Mouse (Mus musculus): Measurements from ENCODE around the gene Mier1. TPM values are rescaled to one million over a fixed set of nuclear protein-coding genes. Genes with fewer than 3 reads are reported as not detected.

Gene Mier1
- 37.9 and 52.6 TPM in 2 replicates for total RNA-seq (2012; rRNA removed)

DNA sequence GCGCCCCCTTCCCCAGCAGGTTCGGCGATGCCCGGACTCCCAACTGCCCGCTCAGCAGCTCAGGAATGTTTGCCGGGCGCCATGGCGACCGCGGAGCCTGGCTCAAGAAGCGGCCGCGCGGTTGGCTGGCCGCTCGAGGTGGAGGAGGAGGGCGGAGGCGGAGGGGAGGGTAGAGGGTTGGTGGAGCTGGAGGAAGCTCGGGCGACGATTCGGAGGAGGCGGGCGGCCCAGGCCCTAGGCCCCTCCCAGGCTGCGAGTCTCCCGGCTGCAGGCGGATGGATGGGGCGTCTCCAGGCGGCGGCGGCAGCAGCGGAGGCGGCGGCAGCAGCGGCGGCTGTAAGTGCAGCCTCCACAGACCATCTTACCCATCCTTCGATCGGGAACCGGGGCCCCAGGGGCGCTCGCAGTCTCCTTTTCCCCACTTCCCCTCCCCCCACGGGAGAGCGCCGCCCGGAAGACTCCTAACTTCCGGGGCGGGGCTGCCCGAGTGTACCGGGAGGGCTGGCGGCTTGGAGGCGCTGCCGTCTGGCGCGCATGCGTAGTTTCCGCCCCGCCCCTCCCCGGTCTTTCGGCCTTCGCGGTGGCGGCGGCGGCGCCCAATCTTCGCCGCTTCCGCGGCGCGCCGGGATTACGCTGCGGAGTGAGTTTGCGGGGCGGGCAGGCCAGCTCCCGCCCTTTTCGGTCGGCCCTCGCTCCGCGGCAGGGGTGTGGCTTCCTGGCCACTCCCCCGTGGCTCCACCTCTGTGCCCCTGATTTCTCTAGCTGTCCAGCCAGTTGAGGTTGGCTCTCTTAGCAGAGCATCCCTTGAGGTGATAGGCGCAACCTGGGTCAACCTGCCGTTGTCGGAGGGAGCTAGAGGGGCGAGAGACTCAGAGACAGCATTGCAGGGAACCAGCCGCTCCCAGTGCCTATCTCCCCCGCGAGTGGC, at the start of gene Mier1, which contains the start of gene Wdr78:
TSS of gene Mier1 (plus strand) at position 207 of the 928 bp plus-strand sequence.
TSS of gene Wdr78 (minus strand) at position 372 of the 928 bp plus-strand sequence.
- Histone ChIP-seq H3K4me3 (ENCODE audit: insufficient read depth in 1 of 2, low read depth in 1 of 2, low read length in 2 of 2, poor library complexity in 1 of 2, severe bottlenecking in 1 of 2) (peak within 1 kb of the TSS; percentile 89 to 91), H3K9me3 (ENCODE audit: control insufficient read depth, insufficient read depth, low read depth, low read length) (no peaks in the 10 kb centered on the region), H3K27ac (ENCODE audit: insufficient read depth, low read depth, low read length, poor library complexity, severe bottlenecking) (peak within 1 kb of the TSS; percentile 98), H3K9ac (ENCODE audit: insufficient read depth, low read depth, low read length, poor library complexity, severe bottlenecking) (peak within 1 kb of the TSS; percentile 93), H3K4me1 (ENCODE audit: control insufficient read depth in 2 of 2, insufficient read depth in 2 of 2, low read length in 2 of 2, poor library complexity in 1 of 2) (peaks cover 2 to 5% of the 10 kb centered on the region in 2 experiments; a peak in 2 of 4 replicates), H3K36me3 (ENCODE audit: control insufficient read depth, insufficient read depth, low read length, poor library complexity, severe bottlenecking) (no peaks in the 10 kb centered on the region)
- TF ChIP-seq MAFK (IDR thresholded peaks at IDR 0.05; ENCODE audit: insufficient read depth, low read depth, low read length) (peak; percentile 37; the same call in 1 of the 2 replicates), HCFC1 (IDR thresholded peaks at IDR 0.05; ENCODE audit: borderline replicate concordance, insufficient read depth, low read length) (peak; percentile 31; the same call in 1 of the 2 replicates), ZNF384 (IDR thresholded peaks at IDR 0.05; ENCODE audit: low read depth, low read length) (no peak)
- DNase-seq (ENCODE audit: low read depth, low spot score) = peak; percentile 92
- in situ Hi-C loops (cut with MboI; ENCODE audit: low sequenced_read_pairs in 2 of 2, unreplicated experiment in 2 of 2) = no loop called here

DNA sequence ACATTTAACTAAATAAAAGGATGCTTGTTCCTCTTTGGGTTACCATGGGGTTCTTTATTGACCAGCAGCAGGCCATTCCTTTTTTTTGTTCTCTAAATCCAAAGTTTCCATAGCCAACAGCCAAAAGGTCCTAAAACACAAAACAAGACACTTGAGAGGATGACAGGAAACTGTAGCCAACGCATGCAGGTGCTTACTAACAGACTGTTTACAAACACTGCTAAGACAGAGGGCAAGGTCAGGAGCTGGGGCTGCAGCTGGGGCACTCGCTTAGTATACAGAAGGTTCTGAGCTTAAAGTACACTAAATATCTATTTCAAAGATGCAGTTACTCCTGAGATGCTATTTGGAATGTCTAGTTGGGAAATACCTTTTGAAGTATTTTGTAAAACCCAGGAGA, 49.8 kb upstream of the Mier1 start:
- no peak for DNase-seq (ENCODE audit: low read depth, low spot score)
- H3K4me3 ChIP-seq (ENCODE audit: insufficient read depth in 1 of 2, low read depth in 1 of 2, low read length in 2 of 2, poor library complexity in 1 of 2, severe bottlenecking in 1 of 2) = no peak overlapping the region

DNA sequence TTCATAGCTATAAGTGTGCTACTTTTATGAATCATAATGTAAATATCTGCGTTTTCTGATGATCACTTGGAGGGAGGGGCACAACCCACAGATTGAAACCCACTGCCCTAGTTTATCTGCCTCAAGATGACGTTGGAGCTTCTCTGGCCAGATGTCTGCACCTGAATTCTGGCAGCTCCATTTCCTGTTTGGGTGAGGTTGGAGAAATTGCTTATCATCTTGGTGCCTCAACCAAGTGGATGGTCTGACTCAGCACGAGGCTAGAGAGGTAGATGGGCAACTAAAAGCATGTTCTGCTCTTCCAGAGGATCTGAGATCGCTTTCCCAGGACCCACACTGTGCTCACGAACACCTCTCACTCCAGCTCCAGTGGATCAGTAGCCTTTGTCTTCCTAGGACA, 49.2 kb upstream of the Mier1 start:
- H3K36me3 ChIP-seq (ENCODE audit: control insufficient read depth, insufficient read depth, low read length, poor library complexity, severe bottlenecking) = no peaks in the 10 kb centered on the region
- no peaks in the 10 kb centered on the region for H3K9me3 ChIP-seq (ENCODE audit: control insufficient read depth, insufficient read depth, low read depth, low read length)
- in situ Hi-C loops (cut with MboI; ENCODE audit: low sequenced_read_pairs in 2 of 2, unreplicated experiment in 2 of 2) = no loop called here
- no peak overlapping the region for H3K9ac ChIP-seq (ENCODE audit: insufficient read depth, low read depth, low read length, poor library complexity, severe bottlenecking)
- no peak overlapping the region for H3K27ac ChIP-seq (ENCODE audit: insufficient read depth, low read depth, low read length, poor library complexity, severe bottlenecking)
- no peak for TF ChIP-seq CHD2 (IDR thresholded peaks at IDR 0.05; ENCODE audit: low read depth, low read length)
- TF ChIP-seq MAFK (IDR thresholded peaks at IDR 0.05; ENCODE audit: insufficient read depth, low read depth, low read length) = no peak
- no peak for TF ChIP-seq ZC3H11A (IDR thresholded peaks at IDR 0.05; ENCODE audit: borderline replicate concordance, low read depth, low read length)
- no peak for TF ChIP-seq ZNF384 (IDR thresholded peaks at IDR 0.05; ENCODE audit: low read depth, low read length)
- no peak for TF ChIP-seq HCFC1 (IDR thresholded peaks at IDR 0.05; ENCODE audit: borderline replicate concordance, insufficient read depth, low read length)
- H3K4me1 ChIP-seq (ENCODE audit: control insufficient read depth in 2 of 2, insufficient read depth in 2 of 2, low read length in 2 of 2, poor library complexity in 1 of 2) = peaks cover 2 to 11% of the 10 kb centered on the region in 2 experiments; a peak in 2 of 4 replicates
- no peak overlapping the region for H3K4me3 ChIP-seq (ENCODE audit: insufficient read depth in 1 of 2, low read depth in 1 of 2, low read length in 2 of 2, poor library complexity in 1 of 2, severe bottlenecking in 1 of 2)
- DNase-seq (ENCODE audit: low read depth, low spot score) = no peak

More for the DNA sequence above, 49.8 kb upstream of the Mier1 start:
- no peak overlapping the region for H3K27ac ChIP-seq (ENCODE audit: insufficient read depth, low read depth, low read length, poor library complexity, severe bottlenecking)
- H3K4me1 ChIP-seq (ENCODE audit: control insufficient read depth in 2 of 2, insufficient read depth in 2 of 2, low read length in 2 of 2, poor library complexity in 1 of 2) = peaks cover 2 to 11% of the 10 kb centered on the region in 2 experiments; a peak in 2 of 4 replicates
- no peaks in the 10 kb centered on the region for H3K36me3 ChIP-seq (ENCODE audit: control insufficient read depth, insufficient read depth, low read length, poor library complexity, severe bottlenecking)
- no peak overlapping the region for H3K9ac ChIP-seq (ENCODE audit: insufficient read depth, low read depth, low read length, poor library complexity, severe bottlenecking)
- H3K9me3 ChIP-seq (ENCODE audit: control insufficient read depth, insufficient read depth, low read depth, low read length) = no peaks in the 10 kb centered on the region
- in situ Hi-C loops (cut with MboI; ENCODE audit: low sequenced_read_pairs in 2 of 2, unreplicated experiment in 2 of 2) = no loop called here
- TF ChIP-seq HCFC1 (IDR thresholded peaks at IDR 0.05; ENCODE audit: borderline replicate concordance, insufficient read depth, low read length) = no peak
- TF ChIP-seq MAFK (IDR thresholded peaks at IDR 0.05; ENCODE audit: insufficient read depth, low read depth, low read length) = no peak
- no peak for TF ChIP-seq ZC3H11A (IDR thresholded peaks at IDR 0.05; ENCODE audit: borderline replicate concordance, low read depth, low read length)
- TF ChIP-seq ZNF384 (IDR thresholded peaks at IDR 0.05; ENCODE audit: low read depth, low read length) = no peak
- no peak for TF ChIP-seq CHD2 (IDR thresholded peaks at IDR 0.05; ENCODE audit: low read depth, low read length)

DNA sequence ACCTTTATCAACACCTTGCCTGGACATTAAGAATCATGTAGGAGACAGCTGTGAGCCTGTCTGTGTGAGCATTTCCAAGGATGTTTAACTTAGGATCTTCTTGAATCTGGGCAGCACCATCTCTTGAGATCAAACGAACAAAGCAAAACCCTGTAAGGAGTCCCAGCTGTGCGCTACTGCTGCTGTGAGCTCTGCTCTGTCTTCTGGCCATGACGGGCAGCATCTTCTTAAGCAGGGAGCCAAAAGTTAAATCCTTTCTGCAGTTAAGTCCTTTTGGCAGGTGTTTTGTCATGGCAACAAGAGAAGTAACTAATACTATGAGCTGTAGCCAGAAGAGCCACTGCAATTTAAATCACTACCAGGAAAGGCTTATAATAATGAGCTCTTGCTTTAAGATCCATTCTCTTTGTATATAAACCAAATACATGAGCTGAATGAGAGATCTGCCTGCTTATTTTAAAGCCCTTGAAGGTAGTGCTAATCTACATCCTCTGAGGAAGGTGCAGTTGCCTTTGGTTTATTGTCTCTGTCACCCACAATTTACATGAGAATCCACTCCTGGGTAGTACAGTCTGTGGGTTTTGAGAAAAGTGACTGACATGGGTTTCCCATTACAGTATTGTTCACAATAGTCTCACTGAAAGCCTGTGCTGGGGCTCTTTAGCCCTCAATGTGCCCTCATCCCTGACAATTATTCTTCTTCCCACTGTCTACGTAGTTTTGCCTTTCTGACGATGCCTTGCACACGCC, 46.1 kb upstream of the Mier1 start:
- Histone ChIP-seq H3K4me3 (ENCODE audit: insufficient read depth in 1 of 2, low read depth in 1 of 2, low read length in 2 of 2, poor library complexity in 1 of 2, severe bottlenecking in 1 of 2) (no peak overlapping the region), H3K27ac (ENCODE audit: insufficient read depth, low read depth, low read length, poor library complexity, severe bottlenecking) (no peak overlapping the region), H3K9me3 (ENCODE audit: control insufficient read depth, insufficient read depth, low read depth, low read length) (no peaks in the 10 kb centered on the region), H3K4me1 (ENCODE audit: control insufficient read depth in 2 of 2, insufficient read depth in 2 of 2, low read length in 2 of 2, poor library complexity in 1 of 2) (peaks cover 2 to 11% of the 10 kb centered on the region in 2 experiments; a peak in 2 of 4 replicates), H3K36me3 (ENCODE audit: control insufficient read depth, insufficient read depth, low read length, poor library complexity, severe bottlenecking) (no peaks in the 10 kb centered on the region), H3K9ac (ENCODE audit: insufficient read depth, low read depth, low read length, poor library complexity, severe bottlenecking) (no peak overlapping the region)
- TF ChIP-seq HCFC1 (IDR thresholded peaks at IDR 0.05; ENCODE audit: borderline replicate concordance, insufficient read depth, low read length) (no peak), ZC3H11A (IDR thresholded peaks at IDR 0.05; ENCODE audit: borderline replicate concordance, low read depth, low read length) (no peak), MAFK (IDR thresholded peaks at IDR 0.05; ENCODE audit: insufficient read depth, low read depth, low read length) (no peak), ZNF384 (IDR thresholded peaks at IDR 0.05; ENCODE audit: low read depth, low read length) (no peak), CHD2 (IDR thresholded peaks at IDR 0.05; ENCODE audit: low read depth, low read length) (no peak)
- in situ Hi-C loops (cut with MboI; ENCODE audit: low sequenced_read_pairs in 2 of 2, unreplicated experiment in 2 of 2) = no loop called here
- DNase-seq (ENCODE audit: low read depth, low spot score) = no peak
